Mouse (Mus musculus): ENCODE results near the gene Stambpl1. TPM values are rescaled to one million over a fixed set of nuclear protein-coding genes. Genes with fewer than 3 reads are reported as not detected.

The Stambpl1 gene
- polyA plus RNA-seq, 2 experiments from 2014 or later, result 85.1 to 89.6 TPM

DNA sequence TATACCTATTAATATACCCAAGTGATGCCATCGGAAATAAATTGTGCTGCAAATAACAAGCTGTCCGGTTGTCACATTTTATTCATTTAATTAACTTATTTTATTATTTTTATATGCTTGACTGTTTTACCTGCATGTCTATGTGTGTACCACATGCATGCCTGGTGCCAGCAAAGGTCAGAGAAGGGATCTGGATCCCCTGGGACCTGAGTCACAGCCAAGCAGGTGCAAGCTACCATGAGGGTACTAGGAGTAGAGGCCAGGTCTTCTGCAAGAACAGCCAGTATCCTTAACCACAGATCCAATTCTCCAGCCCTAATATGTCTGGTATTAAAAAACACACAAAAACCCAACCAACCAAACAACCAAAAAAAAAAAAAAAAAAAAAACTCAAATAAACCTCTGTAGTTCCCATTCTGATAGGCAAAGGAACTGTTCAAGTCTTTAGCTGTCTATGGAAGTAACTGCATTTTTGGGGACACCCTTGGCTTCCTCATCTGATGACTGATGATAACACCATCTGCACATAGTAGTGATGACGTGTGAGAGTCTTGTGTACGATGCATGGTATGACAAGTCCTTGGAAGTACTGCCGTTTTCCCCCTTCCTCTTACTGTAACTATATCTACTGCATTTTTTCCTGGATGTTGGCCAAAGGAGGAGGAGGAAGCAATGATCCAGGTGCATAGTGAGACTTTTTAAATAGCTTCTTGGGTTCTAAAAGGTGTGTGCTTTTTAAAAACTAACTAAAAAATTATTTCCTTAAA lies 48.4 kb downstream of the Stambpl1 start:
- no peak for ATAC-seq

DNA sequence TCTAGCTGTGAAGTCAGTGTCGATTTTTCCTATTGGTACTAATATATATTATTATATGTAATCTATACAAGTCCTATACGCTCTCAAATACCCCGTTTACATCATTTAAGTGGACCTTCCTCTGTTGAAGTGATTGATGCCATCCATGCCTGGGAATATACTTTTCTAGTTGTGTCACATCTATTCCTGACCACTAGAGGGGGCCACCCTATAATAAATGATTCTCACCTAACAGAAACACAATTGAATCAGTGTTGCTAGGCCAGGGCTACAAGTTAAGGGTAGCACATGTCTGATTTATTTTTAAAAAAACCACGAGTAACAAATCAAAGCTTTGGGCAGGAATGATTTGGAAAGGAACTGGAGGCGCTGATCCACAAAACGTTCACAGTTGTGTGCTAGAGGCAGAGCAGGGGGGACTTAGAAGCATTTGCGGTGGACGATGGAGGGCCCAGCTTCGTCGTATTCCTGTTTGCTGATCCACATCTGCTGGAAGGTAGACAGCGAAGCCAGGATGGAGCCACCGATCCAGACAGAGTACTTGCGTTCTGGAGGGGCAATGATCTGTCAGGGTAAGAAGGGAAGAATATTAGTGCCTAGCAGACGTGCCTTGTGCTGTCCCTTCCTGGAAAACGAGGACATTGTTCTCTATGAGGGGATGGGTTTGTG lies 49.4 kb downstream of the Stambpl1 start:
- ATAC-seq, result peak; percentile 48

DNA sequence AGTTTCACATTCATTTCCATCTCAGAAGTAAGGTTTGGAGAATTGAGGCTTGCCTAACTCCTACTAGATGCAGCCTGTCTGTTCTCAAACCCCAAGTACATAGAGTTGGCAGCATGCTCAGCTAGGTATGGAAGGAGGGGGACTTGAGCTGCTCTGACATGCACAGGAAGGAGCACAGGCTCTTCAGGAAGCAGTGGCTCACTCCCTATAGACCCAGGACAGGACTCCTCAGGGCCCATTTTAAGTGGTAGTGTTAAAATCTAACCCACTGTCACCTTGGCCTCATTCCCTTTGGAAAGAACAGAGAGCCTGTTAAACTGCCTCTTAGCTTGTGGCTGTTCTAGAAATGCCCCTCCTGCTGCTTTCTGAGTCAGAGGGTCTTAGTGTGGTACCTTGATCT lies 50.9 kb downstream of the Stambpl1 start:
- no peak for ATAC-seq

DNA sequence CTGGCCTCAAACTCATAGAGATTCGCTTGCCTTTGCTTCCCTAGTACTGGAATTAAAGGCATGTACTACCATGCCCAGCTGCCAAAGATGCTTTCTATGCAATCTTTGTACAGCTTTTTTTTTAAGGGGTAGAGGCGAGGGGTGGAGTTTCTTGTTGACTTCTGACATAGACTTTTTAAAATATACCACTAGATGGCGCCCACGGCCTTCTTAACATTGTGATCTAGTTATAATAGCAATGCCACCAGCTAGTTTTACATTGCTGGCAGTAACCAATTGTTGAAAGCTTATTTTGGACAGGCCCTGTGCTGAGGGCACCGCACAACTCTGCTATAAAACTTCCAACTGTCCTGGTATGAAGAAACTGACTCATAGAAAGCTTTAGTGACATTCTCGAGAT lies 52.0 kb downstream of the Stambpl1 start:
- ATAC-seq, result peak; percentile 70

DNA sequence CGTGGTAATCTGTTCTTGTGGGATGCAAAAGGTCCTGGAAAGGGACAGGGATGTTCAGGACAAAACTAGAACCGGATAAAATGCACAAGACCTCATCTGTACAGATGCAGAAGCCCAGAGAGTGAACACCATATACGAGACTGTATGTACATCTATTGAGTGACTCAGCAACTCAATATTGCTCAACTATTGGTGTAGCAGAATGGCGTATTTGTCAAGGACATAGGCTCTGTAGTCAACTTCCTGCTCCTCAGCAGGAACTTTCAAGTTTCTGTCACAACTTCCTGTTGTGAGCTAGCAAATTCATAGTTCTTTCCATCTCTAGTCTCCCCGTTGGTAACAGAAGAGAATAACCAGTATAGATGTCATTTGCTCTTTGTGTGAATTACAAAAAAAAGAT lies 56.5 kb downstream of the Stambpl1 start:
- ATAC-seq, result peak; percentile 72

DNA sequence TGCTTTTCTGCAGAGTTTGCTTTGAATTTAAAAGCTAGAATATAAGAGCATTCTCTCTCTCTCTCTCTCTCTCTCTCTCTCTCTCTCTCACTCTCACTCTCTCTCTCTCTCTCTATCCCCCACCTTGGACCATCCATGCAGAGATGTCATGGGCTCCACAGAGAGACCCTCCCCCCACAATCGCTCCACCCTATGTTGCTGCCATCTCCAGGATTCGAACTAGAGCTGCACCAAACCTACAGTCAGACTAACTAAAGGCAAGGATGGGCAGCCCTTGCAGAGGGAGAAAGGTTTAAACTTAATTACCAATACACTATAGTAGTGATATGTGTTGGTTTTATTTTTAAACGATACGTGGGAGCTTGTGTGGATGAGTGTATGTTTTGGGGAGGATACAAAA lies 58.6 kb downstream of the Stambpl1 start:
- ATAC-seq, result no peak

DNA sequence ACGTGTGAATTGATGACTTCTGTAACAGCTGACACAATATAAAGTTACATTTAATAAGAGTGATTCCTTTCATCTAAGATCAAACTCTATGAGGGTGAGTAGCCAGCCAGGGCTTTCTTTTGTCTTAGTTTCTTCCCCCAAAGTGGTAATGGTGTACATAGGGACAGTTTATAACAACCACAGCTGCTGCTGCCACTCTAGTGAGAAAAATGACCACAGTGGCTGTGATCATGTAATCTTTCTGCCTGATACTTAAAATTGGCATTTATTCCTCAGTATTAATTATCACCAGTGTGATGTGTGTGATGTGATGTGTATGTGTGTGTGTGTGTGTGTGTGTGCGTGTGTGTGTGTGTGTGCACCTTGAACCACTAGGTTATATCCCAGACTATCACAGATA lies 59.9 kb downstream of the Stambpl1 start:
- ATAC-seq, result no peak

DNA sequence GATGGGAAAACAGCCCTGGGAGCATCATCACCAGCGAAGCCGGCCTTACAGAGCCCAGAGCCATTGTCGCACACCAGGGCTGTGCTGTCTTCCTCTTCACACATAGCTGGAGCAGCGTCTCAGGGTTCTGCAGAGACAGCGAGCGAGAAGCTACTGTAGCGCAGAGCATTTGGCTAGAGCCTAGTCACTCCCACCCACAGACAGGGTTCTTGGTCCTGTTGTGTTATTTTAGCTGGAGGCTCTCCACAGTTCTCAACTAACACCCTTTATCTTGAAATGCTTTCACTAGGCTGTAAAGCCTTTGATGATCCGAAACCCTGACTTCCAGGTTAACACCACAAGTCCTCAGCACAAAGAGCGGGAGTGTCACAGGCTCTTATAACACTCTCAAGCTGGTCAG lies 60.4 kb downstream of the Stambpl1 start:
- ATAC-seq, result no peak

DNA sequence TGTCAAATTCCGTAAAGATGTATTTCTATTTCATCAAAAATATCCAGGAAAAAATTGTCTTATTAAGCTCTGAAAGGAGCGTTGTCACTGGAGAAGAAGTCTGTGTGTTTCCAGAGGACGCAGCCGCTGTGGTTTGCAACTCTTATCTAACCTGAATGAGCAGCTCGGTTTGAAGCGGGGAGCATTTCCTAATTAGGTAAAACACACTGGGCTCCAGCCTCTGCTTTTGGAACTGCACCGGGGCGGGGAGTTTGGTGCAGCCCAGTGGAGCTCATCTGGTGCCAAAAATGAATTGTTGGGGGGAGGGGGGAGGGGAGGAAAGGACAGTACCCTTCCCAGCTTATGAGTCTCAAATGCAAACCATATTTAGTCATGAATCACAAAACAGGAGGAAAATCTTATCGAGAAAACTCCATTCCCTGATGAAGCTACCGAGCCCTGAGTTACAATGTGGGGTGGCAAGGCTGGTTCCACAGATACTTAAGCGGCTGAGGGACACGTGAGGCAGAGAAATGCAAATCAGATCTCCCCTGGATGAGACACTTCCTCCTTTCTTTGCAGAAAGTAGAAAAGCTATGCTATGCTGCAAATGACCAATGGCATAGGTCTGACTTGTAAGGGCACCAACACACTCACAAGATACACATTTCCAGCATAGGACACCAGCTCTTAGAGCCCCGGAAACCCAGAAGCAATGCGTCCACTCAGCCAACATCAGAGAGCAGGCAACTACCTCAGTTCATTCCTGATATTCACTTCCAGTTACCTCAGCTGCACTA lies 62.3 kb downstream of the Stambpl1 start:
- no peak for ATAC-seq

DNA sequence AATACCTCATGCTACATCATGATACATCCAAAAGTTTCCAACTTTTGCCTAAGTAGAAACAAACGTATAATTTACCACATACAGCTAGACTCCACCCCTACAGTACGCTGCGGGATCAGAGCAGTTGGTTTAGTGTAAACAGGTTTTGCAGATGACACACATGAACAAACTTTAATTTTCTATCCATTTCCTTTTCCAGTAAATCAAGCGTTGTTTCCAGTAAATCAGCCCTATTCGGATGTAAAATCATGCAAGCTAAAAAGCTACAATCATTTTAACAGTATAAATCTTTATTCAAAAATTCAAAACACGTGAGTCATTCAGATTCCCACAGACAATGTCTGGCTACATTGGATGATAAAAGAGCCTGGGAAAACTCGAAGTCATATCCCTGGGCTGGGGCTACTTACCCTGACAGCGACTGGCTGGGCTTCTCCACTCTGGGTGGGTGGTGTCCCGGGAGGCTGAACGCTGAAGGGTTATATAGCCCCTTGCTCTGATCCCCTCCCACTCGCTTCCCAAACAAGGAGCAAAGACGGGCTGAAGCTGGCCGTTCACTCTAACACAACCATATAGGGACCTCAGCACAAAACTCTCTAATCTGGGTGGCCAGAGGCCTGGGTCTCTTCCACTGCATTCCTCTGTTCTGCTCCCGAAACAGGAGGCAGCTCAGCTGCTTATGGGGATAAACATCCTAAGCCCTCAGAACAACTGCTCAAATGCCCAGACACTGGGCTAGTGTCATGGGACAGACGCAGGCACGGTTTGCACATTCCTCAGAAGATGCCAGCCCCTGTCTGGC lies 63.1 kb downstream of the Stambpl1 start, which contains the start of gene Acta2:
TSS of gene Acta2 (minus strand) at position 711 of the 802 bp plus-strand sequence.
- no peak for ATAC-seq

DNA sequence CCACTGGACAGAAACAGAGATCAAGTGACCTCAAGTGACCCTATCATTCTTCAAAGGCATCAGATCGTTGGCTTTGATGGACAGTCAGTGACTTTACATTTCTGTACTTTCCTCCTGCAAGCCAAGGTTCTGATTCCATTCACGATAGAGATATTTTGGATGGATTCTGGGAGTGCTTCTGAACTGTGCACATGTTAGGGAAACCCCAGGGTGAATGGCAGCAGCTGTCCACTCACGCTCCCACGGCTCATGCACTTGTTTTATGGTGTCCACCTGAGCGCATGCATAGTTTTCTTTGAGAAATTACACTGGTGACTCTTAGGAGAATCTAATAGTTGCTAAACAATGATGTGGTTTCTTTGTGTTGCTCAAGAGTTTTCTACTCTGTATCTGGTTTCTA lies 64.1 kb downstream of the Stambpl1 start:
- ATAC-seq, result no peak

DNA sequence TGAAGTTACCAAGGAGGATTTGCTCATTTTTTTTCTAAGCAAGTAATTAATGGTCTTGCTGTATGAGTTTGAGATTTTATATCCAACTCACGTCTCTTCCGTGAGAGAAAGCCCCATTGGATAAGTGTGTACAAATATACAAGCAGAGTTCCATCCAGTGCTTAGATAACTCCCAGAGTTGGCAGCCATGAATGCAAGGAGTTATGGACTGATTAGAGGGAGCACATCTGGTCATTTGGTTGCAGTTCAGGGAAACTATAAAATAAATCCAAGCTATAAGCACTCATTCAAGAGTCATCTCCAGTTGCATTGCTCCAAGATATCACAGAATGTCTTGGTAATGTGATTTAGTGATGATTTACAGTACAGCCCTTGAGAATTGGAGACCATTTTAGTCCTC lies 64.9 kb downstream of the Stambpl1 start:
- ATAC-seq, result no peak

DNA sequence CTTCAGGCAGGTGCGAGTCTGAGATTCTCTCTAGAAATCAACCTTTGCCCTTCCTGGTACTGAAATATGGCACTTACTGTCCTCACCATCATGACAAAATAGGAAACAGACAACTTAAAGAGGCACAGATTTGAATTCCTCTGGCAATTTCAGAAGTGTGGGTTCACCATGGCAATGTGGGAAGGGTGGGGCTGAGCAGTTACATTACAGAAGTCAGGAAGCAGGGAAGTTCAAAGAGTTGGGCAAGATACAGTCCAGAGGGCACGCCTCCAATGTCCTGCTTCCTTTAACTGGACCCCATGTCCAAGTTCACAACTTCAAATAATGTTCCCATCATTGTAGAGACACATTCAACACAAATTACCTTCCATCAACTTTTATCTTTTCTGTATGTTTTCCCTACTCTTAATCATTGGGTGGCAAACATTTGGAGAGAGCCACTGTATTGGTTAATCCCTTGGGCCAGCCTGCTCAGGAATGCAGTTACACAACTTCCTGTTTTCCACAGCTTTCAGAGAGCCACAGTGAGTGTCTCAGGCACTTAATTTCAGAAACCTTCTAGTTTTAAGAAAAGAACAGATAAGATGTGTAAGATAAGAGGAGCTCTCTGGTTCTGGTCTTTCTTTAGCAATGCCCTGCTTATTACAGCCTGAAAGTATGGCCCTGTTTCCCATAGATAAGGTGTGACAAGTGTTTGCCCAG lies 70.4 kb downstream of the Stambpl1 start:
- ATAC-seq, result no peak

DNA sequence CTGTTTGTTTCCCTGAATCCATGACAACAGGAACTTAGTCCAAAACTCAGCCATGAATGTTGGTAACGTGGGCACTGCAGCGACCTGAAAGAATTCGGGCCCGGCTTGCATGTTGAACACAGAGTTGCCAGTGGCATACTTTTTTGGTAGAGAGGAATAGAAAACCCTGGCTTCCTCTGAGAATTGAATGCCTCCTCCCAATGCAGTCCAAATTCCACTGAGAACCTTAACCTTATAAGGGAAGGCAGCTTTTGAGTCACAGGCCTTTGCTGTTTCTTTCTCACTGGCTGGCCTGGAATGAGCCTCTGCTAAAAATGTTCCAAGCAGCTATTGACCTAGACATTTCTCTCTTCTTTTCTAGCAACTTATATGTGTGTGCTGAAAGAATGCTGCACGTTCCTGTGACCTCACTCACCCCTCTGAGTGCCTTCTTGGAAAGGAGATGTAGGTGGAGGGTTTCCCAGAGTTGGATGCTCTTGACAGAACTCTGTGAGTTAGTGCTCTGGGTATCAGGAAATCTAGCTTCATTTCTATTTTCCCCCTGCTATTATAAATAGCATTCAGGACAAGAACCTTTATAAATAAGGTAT lies 73.7 kb downstream of the Stambpl1 start:
- no peak for ATAC-seq

DNA sequence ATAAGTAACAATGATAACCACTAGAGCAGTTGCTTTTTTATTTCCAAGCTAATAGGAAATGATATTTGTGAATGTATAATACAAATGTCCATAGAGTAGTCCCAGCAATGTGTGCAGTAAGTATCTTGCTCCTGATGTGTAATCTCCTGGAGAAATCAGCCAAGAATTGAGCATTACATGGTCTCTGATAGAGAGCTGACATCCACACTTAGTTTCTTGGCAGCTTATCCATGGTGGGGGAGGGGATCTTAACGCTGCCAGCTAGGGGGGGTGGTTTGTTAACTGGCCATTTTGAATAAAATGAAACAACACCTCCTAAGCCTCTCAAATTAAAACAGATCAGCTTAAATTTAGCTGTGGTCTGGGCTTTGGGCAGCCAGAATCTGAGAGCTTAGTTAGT lies 77.0 kb downstream of the Stambpl1 start:
- ATAC-seq, result no peak

DNA sequence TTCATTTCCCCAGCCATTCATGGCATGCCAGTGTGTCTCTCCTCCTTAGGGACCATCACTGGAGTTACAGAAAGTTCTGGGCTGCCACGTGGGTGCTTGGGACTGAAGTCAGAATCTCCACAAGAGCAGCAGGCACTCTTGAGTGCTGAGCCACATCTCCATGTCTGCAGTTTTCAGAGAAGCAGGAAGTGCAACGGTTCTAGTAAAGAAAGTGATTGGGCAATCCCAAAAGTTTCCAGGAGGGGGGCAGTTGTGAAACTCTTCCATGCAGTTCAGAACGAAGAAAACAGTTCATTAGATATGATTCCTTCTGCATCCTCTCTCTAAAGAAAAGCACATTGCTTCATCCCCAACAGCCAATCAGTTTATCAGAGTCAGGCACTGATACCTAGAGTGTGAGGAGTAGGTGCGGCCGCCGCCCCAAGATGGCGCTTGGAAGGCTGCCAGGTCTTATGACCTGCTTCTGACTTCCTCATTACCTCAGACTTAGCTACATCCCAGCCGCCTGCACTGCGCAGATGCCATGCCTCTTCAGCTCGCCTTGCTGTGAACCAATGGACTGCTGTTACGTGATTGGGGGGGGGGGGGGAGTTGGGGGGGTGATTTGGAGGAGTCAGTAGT lies 78.2 kb downstream of the Stambpl1 start:
- ATAC-seq, result no peak

DNA sequence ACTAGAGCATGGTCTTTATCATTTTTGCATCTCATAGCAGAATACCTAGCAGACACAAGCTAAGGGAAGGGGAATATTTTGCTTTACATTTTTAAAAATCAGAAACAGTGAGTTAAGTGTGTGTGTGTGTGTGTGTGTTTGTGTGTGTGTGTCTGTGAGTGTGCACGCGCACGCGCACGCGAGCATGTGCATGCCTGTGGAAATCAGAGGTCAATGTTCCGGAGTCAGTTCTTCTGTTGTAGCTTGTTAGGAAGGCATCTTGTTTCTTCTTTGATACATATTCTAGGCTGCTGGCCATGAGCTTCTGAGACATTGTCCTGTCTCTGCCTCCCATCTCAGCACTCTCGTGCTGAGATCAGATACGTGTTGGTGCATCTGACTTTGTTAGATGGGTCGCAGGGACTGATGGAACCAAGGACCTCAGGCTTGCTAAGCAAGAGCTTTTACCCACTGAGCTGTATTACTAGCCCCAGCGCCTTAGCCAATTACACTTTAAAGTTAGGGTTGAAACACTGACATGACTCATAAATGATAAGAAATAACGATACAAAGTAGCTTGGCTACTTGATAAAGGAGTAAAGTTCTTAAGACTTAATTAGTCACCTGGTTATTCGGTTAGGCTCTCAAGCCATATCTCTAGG lies 78.9 kb downstream of the Stambpl1 start:
- ATAC-seq, result no peak

DNA sequence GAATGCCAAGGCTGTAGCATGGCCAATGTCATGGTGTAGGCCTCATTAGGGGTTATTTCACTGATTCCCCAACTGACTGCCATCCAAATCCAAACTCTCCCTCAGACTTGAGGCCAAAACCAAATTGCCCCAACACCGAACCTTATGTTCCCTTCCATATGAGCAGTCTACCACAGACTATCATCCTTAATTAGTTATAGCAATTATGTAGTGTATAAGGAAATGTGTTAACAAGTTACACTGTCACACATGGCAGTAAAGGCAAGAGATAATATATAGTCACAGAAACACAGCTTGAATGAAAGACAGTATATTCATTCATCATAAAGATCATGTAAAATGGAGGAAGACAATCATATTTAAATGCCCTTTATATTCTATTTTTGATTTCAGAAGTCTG lies 81.0 kb downstream of the Stambpl1 start:
- no peak for ATAC-seq

DNA sequence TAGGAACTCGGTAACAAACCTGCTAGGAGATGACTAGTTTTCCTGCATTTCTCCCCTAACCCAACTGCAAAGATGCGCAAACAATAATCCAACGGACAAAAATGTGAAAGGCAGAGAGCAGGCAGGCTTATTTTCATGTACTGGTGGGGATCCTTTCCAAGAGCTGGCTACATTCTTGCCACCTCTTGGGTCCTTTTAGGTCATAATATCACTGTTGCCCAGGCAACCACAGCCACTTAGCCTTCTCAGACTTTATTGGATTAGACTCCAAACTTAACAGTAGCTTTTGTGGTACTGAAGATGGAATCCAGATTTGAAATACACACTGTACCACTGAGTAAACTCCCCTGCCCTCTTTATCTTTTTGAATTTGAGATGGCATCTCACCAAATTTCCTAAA lies 86.0 kb downstream of the Stambpl1 start:
- ATAC-seq, result no peak

DNA sequence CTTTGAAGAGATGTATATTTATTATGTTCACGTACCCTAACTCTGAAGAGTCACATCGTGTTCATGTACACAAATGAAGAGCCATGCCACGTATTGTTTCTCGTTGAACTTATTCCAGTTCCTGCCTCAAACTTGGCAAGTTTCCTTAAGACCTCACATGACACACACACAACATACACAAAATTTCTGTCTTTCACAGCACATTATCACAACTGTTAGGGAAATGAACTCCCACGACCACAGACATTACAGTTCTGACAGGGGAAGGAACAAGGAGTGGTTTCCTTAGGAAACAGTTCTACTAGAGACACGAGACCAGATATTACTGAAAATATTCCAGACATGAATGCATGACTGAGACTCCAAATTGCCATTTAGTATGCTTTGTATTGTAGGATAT lies 91.6 kb downstream of the Stambpl1 start:
- ATAC-seq, result no peak

DNA sequence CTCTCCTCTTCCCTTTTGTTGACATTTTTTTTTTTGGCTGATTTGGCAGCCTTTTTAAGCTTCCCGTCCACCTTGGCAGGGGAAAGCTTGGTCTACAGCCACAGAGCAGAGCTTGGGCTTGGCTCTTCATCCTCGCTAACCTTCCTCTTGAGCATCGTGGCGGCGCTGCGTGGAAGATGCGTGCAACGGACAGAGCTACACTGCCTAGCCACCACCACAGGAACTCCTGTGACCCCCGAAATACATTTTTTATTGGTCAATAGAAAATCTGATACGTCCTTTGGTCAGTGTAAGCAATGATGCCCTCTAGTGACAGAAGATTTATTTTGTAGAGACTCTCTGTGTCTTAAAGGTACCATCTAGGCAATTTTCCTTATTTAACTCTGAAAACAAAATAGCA lies 92.4 kb downstream of the Stambpl1 start:
- ATAC-seq, result no peak

Measured in activated CD4-positive, CD25-positive, alpha-beta regulatory T cell, adult 4 months (primary cell).